Mouse (Mus musculus) stomach, postnatal 0 days (tissue): ENCODE measurements around the gene Olfr1360.

Source experiments
- CTCF ChIP-seq: IDR thresholded peaks from 2 replicates; pipeline ENCODE4 v1.5.1; 2016; ENCODE audit warnings: antibody characterized with exemption, low read depth, mild to moderate bottlenecking, moderate library complexity
- EP300 ChIP-seq: optimal IDR thresholded peaks from 2 replicates; pipeline ENCODE3; 2016; ENCODE audit warnings: antibody characterized with exemption

- TF ChIP-seq CTCF (no peak), EP300 (no peak)
These were observed 29.5 kb upstream of the Olfr1360 start for GRCm38 (mm10) chr13:21706669-21707068.
